Mouse (Mus musculus): ENCODE results near the gene Cep63.

DNA sequence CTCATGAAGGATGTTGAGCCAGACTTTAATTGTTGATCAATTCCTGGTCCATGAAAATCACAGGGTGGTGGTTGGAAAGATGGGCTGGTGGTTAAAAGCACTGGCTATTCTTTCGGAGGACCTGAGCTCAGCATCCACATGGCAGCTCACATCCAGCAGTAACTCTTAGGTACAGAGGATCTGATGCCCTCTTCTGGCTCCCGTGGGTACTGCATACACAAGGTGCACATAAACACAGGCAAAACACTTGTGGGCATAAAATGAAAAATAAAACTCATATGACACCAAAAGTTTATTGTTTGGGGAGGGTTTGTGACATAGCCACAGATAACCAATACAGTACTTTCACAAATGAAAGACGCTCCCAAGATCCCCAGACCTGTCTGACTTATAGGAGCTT, 67.9 kb downstream of the Cep63 start:
- TF ChIP-seq CTCF (IDR thresholded peaks at IDR 0.05; ENCODE audit: borderline replicate concordance, control insufficient read depth, extremely low read depth, insufficient read depth, low read length, poor library complexity) (no peak), POLR2A (IDR thresholded peaks at IDR 0.05; ENCODE audit: control insufficient read depth, extremely low read depth, insufficient read depth, low read length, poor library complexity) (no peak)
